Mouse (Mus musculus) kidney, postnatal 14 days (tissue): ENCODE measurements at regions not wholly inside any gene's neighbourhood (a gene's known extent, or its start where the extent isn't known, plus 50 kb on each side); places are given as distances from the start of the nearest gene placed in this dataset.
A peak's percentile ranks its signal among the peaks of the same experiment; 100 is the strongest.

Source experiments
- DNase-seq: peaks from one replicate; pipeline ENCODE4 v3.0.0; 2022; ENCODE audit warnings: mixed read lengths

DNA sequence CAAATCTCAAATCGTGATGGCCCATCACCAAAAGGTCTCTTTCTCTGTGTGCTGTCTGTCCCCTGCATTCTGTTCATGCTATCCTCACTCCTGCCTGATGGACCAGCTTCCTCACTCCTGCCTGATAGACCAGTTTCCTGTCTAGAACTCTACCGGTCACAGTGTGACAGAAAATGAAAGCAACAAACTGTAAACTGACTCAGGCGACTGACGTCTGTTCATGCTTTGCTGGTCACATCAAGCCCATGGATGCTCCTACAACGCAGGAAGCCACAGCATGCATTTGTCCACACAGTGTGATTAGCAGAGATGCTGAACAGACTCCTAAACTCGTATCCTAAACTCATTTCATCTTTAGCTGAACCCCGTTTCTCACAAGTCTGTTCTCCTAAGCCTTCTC is 227.3 kb upstream of the N4bp1 start:
- no peak for DNase-seq

DNA sequence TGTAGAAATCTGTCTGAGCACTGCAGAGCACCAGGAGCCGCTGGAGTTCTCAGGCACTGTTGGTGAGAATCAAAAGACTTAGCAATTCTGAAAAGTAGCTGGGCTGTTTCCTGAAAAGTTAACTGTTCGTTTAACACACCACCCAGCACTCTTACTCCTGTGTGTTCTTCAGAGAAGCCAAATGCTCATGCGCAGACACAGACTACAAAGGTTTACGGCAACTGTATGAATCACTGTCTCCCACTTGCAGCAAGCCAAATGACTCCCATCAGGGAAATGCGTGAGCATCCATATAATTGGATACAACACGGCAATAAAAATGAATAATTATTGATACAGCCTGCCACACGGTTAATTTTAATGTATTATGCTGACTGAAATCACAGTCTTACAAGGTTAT is 220.0 kb upstream of the N4bp1 start:
- no peak for DNase-seq

DNA sequence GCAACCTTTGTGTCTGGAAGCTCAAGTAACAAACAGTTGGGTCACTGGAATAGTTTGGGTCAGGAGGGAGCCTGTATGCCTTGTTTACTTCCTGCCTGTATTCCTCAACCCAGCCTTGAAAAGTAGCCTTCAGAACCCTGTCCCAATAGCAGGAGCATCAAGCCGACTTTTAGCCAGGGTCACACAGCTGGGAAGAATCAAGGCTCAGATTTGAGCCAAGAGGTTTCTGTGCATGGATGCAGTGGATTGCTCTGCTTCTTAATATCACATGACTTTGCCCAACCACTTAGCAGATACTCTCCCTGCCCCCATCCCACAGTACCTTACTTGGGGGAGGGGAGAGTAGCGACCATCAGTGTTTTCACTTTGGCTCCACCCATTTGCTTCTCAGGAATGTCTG is 210.2 kb upstream of the N4bp1 start:
- peak; percentile 3 for DNase-seq

DNA sequence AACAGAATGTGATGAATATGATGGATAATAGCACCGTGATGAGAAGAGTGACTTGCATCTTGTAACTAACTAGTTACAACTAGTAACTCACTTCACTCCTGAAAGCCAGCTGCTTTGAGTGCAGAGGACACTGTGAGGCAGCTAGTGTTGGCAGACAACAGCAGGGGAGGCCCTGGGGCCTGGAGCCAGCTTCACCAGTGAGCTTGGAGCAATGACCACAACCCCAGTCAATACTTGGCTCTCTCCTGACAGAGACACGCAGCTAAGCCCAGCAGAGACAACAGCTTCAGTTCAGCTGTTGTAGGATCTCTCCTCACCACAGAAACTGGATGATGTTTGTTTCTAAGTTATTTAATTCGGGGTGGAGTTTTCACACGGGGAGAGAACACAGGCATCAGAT is 209.6 kb upstream of the N4bp1 start:
- DNase-seq = no peak

DNA sequence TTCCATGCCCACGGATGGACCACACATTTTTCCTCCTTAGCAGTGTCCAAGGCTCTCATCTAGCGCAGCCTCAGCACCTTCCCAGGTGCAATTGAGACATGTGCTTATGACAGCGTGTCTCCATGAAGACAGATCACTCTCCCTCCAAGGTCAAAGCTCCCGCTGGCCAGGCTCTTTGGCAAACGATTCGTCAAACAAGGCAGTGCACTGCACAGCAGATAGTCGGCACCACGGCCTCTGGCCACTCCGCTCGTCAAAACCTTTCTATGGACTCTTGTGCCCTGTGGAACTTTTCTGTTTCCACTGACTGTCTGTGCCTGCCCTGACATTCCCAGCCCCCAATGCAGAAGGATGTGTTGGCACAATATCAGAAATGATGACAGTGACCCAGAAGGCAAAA is 208.7 kb upstream of the N4bp1 start:
- no peak for DNase-seq

DNA sequence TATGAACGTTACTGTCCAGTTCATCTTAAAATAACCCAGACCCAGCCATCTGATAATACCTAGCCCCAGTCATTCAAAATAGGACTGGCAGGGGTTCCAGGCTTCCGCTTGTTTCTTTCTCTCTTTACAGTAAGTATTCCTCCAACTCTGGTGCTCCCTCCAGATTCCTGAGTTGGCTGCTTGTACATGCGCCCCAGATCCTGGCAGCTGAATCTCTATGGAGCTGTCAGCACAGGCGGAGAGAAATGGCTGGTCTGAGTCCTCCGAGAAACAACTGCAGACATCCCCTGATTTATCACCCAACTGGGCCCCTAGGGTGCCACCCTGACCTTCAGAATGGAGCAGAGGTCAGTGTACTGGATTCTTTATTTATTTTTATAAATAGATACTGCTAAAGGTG is 208.0 kb upstream of the N4bp1 start:
- DNase-seq = no peak

DNA sequence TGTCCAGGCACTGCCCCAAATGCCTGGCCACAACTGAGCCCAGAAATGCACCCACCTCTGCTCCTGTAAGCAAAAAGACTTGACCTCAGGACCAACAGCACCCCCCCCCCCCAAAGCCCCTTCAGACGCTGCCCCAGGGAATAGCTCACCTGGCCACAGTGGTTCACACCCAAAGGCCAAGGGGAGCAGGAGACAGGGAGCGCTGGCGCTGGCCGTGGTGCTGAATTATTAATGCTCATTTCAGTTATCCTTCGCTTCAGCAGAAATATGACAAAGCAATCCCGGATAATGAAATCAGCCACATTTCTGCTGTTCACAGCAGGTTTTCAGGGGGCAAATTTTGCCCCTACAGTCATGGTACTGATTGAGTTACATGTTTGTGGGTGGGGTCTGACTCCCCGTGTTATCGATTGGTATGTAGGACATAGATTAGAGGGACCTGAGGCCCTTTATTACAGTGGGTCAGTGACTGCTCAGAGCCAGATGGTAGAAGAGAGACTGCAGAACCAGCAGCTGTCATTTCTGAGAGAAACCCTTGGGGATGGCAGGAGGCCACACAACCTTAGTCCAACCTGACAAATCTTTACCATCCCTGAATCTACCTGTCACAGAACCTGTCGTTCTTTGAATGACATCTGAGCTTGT is 202.5 kb upstream of the N4bp1 start:
- DNase-seq = peak; percentile 31

DNA sequence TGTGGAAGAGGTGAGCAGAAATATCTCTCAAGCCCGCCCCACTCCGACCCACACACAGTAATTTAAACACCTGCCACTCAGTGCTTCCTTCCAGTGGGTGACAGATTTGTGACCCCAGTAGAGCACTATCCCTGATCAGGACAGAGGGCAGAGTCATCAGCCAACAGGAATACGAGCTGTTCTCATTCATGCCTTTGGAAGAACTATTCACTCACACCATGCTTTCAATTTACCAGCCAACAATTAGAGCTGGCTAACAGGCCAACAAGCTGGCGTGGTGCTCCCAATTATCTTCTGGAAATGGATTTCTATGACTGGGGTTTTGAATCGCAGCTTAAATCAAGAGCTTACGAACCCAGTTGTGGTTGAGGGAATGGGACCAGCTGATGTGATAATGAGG is 193.2 kb upstream of the N4bp1 start:
- no peak for DNase-seq

DNA sequence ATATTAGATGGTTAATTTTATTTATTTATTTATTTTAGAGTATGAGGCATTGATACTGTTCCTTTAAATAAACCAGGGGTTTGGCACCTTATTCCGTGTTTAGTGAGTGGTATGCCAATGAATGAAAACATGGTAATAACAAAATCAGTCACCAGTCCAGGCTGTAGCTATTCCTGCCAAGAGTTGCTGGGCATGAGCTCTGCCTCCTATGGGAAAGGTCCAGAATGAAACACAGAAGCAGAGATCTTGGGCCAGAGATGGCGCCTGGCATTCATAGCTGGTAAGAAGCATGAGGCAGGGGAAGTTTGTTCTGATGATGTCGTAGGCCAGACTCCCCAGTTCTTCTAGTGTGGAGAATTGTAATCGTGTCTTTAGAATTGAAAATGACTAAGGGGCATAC is 190.9 kb upstream of the N4bp1 start:
- no peak for DNase-seq

DNA sequence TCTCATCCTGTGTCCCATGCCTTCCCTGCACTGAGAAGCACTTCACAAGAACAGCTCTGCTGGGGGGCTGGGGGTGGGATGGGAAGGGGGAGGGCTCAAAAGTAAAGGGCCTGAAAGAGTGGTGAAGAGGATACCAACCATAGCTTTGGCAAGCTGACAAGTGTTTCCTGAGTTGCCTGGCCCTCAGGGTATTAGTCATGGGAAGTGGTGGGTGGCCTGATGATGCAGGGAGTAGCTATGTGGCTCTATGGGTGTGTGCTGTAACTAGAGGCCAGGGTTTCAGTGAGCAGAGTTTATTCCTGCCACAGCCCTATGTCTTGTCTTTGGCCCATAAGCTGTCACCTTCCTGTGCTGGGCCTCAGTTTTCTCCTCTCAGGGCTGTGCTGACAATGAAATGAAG is 186.2 kb upstream of the N4bp1 start:
- DNase-seq = no peak

DNA sequence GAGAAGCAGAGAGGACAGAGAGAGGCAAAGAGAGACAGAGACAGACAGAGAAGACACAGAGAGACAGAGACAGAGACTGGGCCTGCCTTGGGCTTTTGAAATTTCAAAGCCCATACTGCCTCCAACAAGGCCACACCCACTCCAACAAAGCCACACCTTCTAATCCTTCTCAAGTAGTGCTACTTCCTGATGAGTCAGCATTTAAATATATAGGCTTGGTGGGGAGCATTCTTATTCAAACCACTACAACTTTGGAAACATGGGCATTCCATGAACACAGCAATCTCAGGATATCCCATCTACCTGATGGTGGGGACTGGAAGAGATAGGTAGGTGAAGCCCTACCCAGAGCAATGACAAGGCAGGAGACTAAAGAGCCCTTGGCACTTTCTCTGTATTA is 182.0 kb upstream of the N4bp1 start:
- no peak for DNase-seq

DNA sequence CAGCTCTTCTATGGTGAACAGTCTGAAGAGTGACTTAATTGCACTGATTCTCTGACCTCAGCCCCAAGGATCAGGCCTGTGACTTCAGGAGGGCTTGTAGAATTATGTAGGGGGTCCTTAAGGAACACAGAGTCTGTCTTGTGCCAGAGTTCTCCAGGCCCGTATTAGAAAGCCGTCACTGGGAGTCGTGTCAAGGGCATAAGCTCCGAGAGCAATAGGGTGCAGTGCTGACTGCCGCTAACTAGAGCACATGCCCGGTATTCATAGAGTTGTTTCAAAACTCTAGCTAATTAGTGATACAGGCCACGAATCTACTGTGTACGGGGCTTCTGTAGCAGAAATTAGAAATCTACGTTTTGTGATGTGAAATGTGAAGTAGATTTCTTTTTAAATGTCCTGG is 179.7 kb upstream of the N4bp1 start:
- no peak for DNase-seq

DNA sequence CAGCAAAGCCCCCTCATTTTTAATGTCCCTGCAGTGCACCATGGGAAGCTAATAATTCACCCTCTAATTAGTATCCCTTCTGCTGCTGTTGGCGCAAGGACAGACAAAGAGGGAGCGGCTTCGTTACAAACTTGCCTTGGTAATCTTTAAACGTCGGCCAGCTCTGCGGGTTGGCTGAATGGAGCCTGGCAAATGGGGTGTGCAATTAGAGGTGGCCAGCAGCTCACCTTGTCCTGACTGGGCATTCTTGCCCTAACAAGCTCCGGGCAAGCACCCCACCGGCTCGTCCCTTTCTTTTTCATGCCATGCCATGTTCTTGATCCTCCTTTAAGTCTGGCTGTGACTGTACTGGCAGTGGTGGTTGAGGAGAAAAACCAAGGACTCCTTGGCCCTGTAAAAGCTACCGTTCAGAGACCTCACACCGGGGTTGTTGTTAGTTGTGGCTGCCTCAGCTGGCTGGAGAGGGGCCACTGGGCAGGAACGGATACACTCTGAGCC is 179.2 kb upstream of the N4bp1 start:
- no peak for DNase-seq

DNA sequence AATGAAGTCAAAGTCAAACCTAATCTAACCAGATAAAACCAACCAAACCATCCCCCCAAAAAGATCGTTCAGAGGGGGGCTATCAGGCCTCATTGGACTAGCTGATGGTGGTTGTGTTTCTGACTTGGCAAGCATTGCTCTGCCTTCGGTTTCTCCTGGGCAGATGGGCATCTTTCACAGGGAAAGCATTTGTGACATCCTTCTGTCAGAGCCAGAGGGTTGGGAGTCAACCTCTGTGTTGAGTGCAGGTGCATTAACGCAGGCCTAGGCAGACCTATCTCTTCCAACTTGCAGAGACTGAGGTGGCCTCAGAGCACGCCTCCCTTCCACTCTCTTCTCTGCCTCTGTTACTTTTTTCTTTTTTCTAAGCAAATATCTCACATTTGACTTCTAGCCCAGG is 178.5 kb upstream of the N4bp1 start:
- no peak for DNase-seq

DNA sequence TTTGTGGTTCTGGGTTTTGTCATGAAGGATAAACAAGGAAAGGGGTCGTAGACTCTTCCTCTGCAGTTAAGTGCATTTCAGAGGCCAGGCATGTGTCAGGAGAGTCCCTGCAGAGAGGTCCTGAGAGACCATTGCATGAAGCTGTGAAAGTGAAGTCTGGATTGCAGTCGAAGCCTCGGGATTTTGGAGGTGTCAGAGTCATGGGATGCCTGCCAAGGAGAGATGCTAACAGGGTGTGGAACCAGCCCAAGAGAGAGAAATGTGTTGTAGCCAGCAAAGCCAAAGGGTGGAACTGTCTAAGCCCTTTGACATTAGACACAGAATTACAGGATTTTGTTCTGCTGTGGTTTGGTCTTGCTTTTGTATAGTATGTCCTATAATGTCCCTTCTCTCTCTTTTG is 164.7 kb upstream of the N4bp1 start:
- no peak for DNase-seq

DNA sequence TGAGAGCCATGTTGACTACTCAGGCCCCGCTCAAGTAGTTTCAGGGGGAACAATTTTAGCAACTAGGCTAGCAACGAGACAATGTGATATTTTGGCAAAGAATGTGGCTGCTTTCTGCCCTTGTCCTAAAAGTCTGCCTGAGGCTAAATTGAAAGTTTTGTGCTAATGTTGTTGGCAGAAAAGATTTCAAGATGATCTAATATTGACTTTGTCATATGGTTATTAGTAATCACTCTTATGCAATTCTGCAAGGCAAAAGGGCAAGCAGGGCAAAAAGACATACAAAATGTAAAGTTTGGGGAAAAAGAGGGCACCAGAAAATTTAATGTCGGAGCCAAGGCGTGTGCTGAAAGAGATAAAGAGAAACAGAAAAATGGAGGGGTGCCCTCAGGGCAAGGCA is 164.1 kb upstream of the N4bp1 start:
- no peak for DNase-seq

DNA sequence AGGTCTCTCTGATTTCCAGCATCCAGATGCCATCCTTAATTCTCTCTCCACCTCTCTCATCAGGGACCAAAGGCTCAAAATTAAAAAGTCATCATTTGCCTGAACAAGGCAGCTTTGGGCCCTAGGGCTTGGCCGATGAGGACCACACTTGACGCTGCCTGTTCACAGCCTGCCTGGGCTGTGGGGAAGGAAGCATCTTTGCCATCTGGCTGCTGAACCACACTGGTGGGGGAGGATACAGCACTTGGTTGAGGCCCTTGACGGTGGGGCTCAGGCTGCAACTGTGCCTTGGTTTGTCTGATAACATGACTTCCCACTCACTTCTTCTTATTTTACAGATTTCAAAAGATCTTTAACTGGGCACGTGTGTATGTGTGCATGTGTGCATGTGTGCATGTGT is 161.5 kb upstream of the N4bp1 start:
- no peak for DNase-seq

DNA sequence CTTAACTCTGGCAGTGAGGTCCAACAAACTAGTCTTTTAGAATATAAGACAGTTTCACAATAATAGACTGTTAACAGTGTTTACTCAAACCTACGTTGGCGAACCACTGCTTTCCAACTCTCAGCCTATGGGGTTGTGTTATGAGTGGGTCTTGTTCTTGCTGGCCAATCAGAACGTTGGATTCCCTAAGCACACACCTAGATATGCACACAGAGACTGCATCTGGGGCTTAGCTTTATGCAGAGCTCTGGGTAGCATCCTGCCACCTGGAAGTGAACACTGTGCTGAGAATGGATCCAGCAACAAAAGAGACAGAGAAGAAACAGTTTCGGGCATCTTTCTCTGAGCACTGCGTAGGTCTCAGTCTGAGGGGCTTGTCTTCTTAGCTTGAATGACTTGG is 158.0 kb upstream of the N4bp1 start:
- no peak for DNase-seq

DNA sequence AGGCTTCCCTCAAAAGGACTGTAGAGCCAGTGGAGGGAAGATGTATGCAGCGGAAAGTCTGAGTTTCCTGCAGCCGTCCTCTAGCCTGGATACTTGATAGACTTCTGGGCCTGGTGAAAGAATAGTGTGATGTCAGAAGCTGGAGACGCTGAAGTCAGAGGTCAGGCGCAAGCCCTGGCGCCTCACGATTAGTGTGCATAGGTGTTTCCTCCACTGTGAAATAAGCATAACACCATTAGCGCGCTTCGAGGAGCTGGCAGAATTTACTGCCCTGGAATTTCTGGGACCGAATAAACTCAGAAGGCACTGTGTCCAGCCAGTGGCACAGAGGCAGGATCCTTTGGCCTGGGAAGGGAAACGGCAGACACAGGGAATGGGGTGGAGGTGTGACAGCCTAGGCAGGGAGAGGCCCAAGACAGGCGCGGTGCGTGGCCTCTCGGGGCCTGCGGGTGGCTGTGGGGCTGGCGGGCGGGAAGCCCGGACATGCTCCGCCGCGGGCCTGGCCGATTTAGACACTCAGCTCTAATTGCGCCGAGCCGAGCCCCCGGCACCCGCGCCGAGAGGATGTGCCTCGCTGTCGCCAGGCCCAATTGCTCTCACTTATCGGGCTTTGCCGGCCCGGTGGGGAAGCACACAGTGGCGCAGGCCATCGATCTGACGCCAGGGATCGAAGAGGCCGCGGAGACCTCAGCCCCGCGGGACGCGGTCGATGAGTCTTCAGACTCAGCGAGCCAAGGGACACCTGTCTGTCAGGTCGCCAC is 152.7 kb upstream of the N4bp1 start:
- DNase-seq = no peak

DNA sequence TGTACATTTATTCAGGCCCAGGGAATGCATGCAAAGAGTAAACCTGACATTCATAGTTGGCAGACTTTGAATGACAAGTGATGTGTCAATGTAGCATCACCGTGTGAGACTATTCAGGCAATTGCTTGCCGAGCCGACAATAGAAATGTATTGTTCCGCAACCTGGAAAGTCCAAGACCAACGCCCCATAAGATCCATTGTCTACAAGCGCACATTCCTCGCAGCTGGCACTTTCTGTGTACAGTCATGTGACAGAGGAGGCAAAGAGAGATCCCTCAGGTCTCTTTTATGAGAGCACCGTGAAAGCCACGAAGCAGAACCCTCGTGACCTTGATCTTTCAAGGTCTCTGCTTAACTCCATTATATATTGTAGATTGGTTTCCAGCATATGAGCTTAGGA is 150.9 kb upstream of the N4bp1 start:
- no peak for DNase-seq

DNA sequence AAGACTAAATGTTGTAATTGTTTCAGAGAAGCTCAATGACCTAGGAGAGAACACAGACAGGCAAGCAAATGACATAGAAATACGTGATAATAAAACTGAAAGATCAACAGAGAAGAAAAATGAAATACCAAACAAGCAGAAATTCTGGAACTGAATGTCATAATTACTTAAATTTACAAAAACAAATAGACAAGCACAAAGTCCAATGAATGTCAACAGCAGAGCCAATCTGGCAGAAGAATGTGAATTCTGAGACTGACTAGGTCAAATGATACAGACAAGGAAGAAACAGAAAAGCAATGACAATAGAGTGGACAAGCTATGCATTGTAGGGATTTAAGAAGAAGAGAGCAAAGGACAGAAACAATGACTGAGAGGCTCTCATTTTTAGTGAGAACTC is 143.1 kb upstream of the N4bp1 start:
- no peak for DNase-seq

DNA sequence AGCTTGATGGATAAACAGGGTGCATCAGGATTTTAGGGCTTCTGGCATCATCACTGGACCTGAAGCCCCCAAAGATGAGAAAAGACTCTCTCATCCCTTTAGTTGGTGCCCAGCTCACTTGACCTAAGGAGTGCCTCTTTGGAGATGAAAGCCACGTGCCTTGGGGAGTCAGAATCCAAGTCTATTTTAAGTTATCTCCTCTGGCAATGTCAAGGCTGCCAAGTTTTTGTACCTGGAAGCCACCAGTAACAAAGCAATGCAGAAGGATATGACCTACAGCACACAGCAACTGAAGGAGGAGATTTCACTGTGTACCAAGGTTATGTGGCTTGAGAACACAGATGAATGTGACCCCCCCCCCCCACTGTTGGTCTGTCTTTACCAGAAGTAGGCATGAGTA is 140.9 kb upstream of the N4bp1 start:
- DNase-seq = no peak

DNA sequence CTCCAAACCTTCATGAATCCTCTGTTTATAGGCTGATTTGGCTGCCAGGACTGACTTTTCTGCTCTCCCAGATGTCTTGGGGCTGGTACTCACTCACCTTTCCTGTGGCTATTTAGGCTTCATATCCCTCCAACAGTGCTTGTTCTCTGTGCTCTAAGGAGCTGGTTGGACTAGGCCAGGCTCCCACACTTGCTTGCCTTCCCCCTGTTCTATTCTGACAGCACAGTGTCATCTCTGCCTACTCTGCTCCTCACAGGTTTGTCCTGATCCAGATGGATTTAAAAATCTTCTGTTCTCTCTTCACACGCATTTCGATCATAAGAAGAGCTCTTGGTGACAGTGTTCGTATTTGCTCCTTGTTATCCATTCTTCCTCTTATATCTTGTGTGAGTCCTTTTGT is 134.7 kb upstream of the N4bp1 start:
- DNase-seq = no peak

DNA sequence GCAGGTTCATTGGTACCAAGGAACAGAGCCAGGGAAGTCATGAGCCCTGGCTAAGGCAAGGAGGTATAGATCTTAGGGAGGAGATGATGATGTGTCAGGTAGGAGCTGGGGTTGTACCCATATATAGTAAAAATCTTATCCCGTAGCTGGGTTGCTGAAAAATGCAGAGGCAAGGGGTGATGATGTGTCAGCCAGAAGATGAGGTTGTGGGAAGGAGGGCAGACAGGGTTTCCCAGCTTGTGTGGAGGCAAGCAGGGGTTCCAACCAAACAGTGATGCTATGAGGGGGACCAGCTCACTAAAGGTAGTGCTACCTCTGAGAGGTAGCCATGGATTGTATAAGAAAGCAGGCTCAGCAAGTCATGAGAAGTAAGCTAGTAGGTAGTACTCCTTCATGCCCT is 90.5 kb upstream of the N4bp1 start:
- no peak for DNase-seq

DNA sequence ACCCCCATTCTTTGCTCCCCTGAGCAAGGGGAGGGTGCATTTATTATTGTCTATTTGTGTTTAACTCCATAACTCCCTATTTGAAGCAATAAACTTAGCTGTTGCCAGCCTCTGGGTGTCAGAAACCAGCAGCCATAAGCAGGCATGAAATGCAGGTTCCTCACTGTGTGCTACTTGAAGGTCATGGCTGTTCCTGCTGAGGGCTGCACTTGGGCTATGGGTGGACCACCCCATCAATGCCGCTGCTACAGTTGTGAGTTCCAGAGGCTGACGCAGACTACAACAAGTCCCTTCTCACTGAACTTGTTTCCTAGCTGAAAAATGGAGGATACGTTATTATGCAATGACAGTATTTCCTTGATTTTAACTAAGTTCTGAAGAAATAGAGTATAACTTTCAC is 86.7 kb upstream of the N4bp1 start:
- no peak for DNase-seq
